Comparison of ENCODE assay signal across 21 mouse cellular contexts in the genomic region with DNA sequence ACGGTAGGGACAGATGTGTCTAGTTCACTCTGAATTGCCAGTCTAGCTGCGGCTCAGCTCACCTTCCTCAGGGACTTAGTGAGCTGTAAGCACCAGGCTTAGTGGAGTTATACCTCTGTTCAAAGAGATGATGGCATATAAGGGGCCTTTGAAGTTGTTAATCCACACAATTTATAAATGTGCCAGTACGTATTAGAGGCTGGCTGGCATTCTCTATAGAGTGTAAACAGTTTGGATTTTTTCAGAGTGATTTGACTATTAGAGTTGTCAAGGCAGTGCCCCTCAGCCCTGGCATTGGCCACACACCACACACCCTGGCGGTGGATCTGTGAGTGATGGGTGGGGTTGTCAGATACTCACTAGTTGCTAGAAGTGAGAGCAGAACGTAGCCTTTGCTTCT. TPM values are rescaled to one million over a fixed set of nuclear protein-coding genes. Genes with fewer than 3 reads are reported as not detected.
"Had no signal": no experiment of that assay in that cellular context is flagged by ENCODE, and none has a peak within 500 bp of the region (broad histone marks: within the 10 kb centered on the region; RNA-seq: fewer than 3 reads in every experiment).

No protein-coding gene starts in this region.

- H3K9me3 ChIP-seq: liver, embryonic 13.5 days; liver, embryonic 15.5 days; lung, embryonic 15.5 days; megakaryocyte, embryonic 14.5 days; midbrain, embryonic 13.5 days; midbrain, embryonic 15.5 days; neural tube, embryonic 12.5 days had no signal

- H3K4me3 ChIP-seq: liver, embryonic 13.5 days; liver, embryonic 15.5 days; lung, embryonic 15.5 days; megakaryocyte, embryonic 14.5 days; midbrain, embryonic 13.5 days; midbrain, embryonic 15.5 days; neural tube, embryonic 12.5 days had no signal

- H3K27ac ChIP-seq: liver, embryonic 13.5 days; liver, embryonic 15.5 days; lung, embryonic 15.5 days; macrophage; midbrain, embryonic 13.5 days; midbrain, embryonic 15.5 days; neural tube, embryonic 12.5 days had no signal

- H3K4me1 ChIP-seq: liver, embryonic 13.5 days; liver, embryonic 15.5 days; lung, embryonic 15.5 days; megakaryocyte, embryonic 14.5 days; midbrain, embryonic 15.5 days; neural tube, embryonic 12.5 days had no signal

- H3K9ac ChIP-seq: liver, embryonic 13.5 days; liver, embryonic 15.5 days; liver, postnatal 0 days; lung, embryonic 15.5 days; midbrain, embryonic 13.5 days; midbrain, embryonic 15.5 days; neural tube, embryonic 12.5 days had no signal

- H3K4me2 ChIP-seq: liver, embryonic 13.5 days; liver, embryonic 15.5 days; lung, embryonic 15.5 days; midbrain, embryonic 11.5 days; midbrain, embryonic 13.5 days; midbrain, embryonic 15.5 days; neural tube, embryonic 12.5 days had no signal

- H3K36me3 ChIP-seq: liver, embryonic 13.5 days; liver, embryonic 15.5 days; lung, embryonic 15.5 days; midbrain, embryonic 13.5 days; midbrain, embryonic 15.5 days; neural tube, embryonic 12.5 days had no signal

- H3K27me3 ChIP-seq: liver, embryonic 13.5 days; liver, embryonic 15.5 days; lung, embryonic 15.5 days; megakaryocyte, embryonic 14.5 days; midbrain, embryonic 13.5 days; midbrain, embryonic 15.5 days; neural tube, embryonic 12.5 days had no signal

- DNase-seq: liver, embryonic 13.5 days; liver, postnatal 0 days; lung, adult 2 months; lung, postnatal 14 days; lung, postnatal 36 days; right cerebral cortex, postnatal 14 days; thymus, adult 2 months; thymus, postnatal 25 days; thymus, postnatal 4 days had no signal

- ATAC-seq: liver, postnatal 0 days; lung, postnatal 0 days; midbrain, embryonic 13.5 days; midbrain, embryonic 15.5 days had no signal

RNA-seq across cellular contexts. Expression of a gene that starts 58.9 kb away (rescaled TPM):
- total RNA-seq: megakaryocyte progenitor cell, adult 5-6 weeks; monocyte, adult 5-6 weeks; neutrophil, adult 5-6 weeks had no signal
- polyA plus RNA-seq: liver, embryonic 13.5 days; liver, embryonic 15.5 days; macrophage had no signal
